Mouse (Mus musculus) liver, postnatal 0 days (tissue): Measurements from ENCODE around the gene Siah3.

Experiments
- CTCF ChIP-seq: sonication (generic); IDR thresholded peaks from 2 replicates; pipeline ENCODE4 v1.5.1; 2016; ENCODE audit warnings: antibody characterized with exemption, low read depth
- EP300 ChIP-seq: IDR thresholded peaks from 2 replicates; pipeline ENCODE4 v1.6.1; 2016; ENCODE audit warnings: antibody characterized with exemption, low read depth, mild to moderate bottlenecking

GRCm38 (mm10) chr14:75510125-75510524, 54.3 kb downstream of the Siah3 start:
- TF ChIP-seq CTCF (no peak), EP300 (no peak)
